Mouse (Mus musculus) bone marrow, adult 2 months (tissue): Measurements from ENCODE around the gene Rnpep.

Experiments used
- CTCF ChIP-seq: fragments of 200-500 bp; IDR thresholded peaks from 2 replicates; pipeline ENCODE4 v1.5.1; 2011; ENCODE audit warnings: low read length, control low read depth; ENCODE audit not compliant: control insufficient read depth, insufficient read depth
- POLR2A ChIP-seq: fragments of 200-500 bp; IDR thresholded peaks from 2 replicates; pipeline ENCODE4 v1.6.1; 2011; ENCODE audit warnings: low read depth, mild to moderate bottlenecking, control low read depth, low read length, borderline replicate concordance; ENCODE audit not compliant: control insufficient read depth

- TF ChIP-seq CTCF (no peak), POLR2A (no peak)
Measured at GRCm38 (mm10) chr1:135248434-135248850, 35.4 kb downstream of the Rnpep start.
